Mouse (Mus musculus) lung, postnatal 10 days (tissue): Measurements from ENCODE around the gene Dph1.

ENCODE experiments used
- DNase-seq: peaks from one replicate; pipeline ENCODE4 v3.0.0; 2021

Gene Dph1

DNA sequence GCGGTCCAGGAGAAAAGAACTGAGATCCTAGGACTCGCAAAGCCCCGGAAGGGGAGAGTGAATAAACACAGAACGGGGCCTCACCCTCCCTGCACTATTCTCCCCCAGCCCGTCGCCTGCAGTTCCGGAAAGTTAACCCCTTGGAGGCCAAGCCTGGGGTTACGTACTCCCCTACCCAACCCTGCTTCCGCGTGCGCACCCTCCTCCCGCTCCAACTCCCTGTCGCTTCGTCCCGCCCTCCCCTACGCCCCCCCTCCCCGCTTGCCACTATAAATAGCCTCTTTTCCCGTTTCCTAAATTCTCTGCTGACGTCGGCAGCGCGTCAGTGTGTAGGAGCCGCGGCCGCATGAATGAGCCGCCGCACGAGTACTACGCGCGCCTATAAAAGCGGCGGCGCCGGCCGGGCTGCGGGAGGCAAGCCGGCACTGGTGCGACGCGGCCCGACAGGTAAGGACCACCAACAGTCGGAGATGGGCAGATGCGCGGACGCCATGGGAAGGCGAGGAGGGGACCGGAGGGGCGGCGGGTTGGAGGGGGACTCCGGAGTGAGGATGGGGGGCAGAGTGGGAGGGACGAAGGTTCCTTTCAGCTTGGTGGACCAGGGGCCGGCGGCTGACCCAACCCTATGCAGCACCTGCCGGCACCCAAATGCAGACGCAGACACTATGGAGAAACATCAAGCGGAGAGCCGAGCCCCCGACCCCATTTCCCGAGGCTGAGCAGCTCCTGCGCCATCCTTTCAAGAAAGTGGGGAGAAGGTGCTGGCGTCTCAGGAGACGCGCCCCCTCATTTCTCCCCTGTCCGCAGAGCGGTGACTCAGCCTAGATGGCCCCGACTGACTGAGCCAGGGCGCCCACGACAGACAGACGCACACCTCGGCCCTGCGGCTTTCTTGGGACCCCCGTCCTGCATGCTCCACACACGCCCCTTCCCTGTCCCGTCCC, 18.6 kb downstream of the Dph1 start:
- peak; percentile 56 for DNase-seq

DNA sequence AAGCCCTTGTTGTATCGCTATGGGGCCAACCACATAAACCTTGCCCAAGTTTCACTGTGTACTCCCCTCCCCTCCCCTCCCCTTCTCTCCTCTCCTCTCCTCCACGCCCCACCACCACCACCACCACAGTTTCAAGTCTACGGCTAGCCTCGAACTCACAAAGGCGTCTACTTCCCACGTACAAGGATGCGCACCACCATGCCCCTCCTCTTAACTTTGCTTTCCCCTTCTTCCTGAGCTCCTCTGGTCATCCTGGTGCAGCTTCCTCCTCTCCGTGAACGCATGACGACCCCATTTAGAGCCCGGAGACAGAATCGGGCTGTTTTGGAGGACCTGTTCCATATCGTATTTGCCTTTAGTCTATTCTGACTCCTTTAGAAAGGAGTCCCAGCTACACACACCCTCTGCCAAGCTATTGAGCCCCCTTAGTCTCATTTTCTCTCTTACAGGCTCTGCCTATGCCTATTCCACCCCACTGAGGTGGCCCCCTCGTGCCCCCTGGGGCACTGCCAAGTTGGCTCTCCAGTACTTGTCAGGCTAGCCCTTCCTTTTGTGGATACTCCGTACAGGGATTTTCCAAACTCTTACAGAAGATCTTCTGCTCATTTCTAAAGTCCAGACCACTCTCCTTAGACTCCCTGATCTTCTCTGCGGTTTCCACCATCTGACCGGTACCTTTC, 19.7 kb downstream of the Dph1 start:
- peak; percentile 26 for DNase-seq

DNA sequence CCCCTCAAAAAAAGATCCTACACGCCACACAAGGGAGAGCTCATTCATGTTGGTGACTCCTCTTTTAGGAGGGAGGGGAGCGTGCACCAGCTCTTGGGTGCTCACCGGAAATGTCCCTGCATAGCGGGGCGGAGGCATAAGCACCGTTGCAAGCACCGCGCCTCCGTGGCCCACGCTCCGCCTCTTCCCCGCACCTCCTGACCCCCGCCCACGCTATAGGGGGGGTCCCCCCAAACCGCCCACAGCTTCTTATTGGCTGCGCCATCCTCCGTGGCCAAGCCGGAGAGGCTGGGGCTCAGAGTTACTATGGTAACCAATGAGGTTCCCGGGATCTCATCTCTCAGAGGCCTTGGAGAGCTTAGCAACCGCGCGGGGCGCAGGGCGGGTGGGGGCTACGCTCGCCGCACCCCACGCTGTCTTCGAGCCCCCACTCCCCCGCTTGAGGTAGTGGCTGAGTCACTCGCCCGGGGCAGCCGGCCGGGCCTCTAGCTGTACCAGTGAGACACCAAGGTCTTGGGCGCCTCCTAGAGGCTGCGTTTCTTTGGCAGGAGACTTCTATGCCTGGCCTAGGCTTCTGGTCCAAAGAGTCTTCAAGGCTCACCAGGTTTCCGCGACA, 20.8 kb downstream of the Dph1 start:
- DNase-seq, result peak; percentile 97

DNA sequence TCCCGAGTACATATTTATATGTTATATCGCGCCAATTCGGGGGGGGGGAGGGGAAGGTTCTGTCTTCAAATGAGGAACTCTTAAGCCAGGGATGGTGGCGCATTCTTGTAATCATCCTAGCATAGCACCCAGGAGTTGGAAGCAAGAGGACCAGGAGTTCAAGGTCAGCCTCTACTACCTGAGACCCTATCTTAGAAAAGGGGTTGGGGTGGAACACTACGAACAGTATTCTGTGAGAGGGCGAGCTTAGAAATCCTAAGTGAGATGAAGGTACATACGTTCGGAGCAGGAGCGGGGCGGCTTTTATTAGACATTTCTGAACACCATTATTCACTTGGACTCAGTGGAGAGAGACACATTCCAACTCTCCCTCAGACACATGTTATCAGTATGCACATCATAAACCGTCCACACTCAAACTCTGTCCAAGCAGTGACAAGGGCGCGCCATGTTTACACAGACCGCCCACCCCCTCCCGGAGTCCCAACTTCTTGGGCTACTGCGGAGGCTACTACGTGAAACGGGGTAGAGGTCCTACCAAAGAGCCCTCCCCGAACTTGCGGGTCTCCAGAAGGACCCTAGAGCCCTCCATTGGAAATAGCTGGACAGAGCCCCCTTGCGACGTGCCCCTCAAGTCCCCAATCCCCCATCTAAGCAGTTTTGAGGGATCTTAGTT, 21.5 kb downstream of the Dph1 start, which contains the start of gene Hic1:
Gene Hic1 (minus strand): TSS at position 115 of the 676 bp plus-strand sequence.
- DNase-seq, result peak; percentile 62

DNA sequence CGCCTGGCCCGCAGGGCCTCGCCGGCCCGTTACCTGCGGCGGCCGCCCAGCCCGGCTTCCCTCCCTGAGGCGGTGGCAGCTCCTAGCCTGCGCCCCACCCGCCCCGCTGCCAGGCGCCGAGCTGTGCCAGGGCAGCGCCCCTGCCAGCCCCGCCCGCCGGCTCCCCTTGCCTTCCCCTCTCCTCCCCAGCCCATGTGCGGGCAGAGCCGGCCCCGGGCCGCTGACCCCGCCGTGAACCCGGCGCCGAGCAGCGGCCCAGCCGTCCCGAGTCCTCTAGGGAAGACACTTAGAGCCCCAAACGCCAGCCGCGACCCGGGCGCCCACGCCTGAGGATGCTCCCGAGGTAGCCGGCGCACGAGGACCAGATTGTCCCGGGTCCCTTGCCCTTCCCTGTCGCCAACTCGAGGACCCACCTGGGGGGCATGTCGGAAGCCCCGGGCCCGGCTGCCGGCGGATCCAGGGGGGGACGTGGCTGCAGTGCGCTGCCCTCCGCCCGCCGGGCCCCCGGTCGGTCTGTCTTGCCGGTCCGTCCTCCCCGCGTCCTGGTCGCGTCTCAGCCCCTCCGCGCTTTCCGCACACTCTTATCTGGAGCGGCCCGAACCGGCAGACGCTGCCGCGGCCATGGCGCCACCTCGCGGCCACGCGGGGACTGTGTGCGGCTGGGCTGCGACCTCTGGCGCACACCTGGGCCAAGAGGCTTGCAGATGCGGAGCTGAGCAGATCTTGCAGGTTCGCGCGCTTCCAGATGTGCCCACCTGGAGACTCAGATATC, 22.3 kb downstream of the Dph1 start:
- peak; percentile 91 for DNase-seq

DNA sequence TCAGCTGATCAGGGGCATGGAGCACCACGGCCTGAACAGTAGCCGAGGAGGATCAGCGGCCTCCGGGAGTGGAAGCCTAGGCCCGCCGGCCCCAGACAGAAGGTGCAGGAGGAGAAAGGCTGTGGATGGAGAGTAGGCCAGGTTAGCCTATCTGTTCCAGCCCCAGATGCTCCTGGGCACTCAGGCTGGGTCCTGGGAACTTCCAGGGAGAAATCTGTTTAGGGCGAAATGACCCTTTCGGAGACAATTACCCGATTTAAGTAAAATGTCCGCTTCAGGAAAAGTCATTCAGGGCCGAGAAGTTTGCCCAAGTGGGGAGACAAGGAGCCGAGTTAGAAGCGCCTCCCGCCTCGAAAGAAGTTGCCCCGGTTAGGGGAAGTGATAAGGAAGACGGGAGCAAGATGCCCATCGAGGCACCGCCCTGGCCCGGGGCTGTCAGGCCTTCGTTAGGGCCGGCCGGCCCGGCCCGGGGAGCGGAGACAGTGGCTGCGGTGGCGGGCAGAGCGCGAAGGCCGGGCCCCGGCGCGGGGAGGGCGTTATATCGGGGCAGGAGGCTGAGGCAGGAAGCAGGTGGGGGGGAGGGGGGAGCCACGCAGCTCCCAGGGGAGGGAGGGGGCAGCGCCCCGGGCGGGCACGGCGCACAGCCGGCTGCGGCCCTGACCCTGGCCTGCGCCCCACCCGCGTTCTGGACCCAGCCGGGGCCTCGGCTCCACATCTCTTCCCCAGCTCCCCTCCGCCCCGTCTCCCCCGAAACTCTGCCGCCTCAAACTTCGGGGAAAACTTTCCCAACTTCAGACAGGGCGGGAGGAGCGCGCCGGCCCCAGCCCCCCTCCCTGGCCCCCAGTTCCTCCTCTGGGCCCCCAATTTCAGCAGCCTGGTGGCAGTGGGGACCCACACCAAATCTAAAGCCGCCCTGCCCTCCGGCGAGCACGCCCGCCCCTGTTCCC, 23.1 kb downstream of the Dph1 start:
- peak; percentile 69 for DNase-seq

DNA sequence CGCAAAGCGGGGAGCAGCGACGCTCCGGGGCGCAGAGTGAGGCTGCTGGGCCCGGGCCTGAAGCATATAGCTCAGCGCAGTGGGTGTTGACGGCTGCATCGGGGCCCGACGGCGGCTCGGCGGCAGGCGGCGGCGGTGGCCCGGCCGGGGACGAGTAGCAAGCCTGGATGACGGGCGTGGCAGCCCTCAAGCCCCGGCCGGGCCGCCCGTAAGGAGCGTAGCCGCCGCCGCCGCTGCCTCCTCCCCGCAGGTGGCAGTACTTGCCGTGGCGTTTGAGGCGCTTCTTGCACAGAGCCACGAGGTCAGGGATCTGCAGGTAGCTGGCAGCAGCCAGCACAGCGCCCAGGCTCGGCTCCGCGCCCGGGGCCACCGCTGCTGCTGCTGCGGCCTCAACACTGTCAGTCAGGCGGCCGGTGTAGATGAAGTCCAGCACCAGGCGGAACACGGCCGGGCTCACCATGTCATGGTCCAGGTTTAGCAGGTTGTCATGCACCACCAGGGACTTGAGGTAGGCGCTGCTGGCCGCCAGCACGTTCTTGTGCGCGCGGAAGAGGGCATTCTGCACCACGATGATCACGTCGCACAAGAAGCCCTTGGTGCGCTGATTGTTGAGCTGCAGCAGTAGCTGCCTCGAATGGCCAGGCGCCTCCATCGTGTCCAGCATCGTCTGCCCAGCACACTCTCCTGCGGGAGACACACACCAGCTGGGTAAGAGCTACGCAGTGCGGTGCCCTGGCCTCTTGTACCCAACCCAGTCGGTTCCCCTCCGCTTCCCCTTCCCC, 24.0 kb downstream of the Dph1 start:
- DNase-seq, result peak; percentile 47

DNA sequence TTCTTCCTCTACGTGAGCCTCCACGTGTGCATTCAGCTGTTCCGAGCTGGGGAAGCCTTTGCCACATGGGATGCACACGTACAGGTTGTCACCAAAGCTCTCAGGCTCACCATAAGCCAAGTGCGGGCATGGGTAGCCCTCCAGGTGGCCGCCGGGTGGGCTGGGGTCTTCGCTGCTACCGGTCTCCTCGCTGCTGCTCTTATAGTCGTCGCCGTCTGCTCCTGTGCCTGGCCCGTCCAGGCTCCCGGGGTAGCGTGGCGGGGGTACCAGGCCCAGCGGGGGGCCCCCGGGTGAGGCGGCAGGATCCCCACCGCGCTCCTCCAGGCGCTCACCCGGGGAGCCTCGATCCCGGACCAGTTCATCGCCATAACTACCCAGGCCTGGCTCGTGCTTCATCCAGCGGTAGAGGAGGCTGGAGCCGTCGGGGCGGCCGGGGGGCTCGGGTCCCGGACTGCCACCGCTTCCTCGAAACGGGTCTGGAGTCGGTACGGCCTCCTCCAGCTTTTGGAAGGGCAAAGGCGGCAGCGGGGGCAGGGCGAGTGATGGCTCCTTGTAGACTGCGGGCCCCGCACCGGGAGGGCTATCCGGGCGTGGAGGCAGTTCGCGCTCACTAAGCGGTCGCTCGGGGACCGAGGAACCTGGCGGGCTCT, 24.7 kb downstream of the Dph1 start:
- DNase-seq, result peak; percentile 50

DNA sequence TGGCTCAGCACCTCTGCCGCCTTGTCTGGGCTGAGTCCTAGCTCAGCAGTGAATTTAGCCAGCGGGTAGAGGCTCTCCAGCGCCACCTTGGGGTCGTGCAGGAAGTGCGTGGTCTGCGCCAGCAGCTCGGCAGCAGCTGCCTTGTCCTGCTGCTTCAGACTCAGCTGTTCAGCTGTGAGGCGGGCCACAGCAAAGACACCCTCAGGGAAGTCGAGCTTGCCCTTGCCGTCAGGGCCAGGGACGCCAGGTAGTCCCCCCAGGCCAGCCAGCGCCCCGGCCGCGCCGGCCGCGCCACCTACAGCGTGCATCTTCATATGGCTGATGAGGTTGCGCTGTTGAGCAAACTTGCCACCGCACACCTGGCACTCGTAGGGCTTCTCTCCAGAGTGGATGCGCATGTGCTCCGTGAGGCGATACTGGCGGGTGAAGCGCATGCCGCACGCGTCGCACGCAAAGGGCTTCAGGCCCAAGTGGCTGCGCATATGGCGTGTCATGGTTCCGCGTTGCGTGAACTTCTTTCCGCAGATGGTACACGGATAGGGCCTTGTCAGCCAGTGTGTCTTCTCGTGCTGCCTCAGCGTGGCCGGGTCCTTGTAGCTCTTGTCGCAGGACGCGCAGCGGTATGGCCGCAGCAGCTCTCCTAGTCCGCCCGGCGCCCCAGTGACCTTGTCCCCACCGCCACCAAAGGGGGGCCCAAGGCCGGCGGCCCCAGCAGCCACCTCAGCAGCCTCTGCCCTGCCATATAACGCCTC, 25.4 kb downstream of the Dph1 start:
- DNase-seq, result peak; percentile 90

DNA sequence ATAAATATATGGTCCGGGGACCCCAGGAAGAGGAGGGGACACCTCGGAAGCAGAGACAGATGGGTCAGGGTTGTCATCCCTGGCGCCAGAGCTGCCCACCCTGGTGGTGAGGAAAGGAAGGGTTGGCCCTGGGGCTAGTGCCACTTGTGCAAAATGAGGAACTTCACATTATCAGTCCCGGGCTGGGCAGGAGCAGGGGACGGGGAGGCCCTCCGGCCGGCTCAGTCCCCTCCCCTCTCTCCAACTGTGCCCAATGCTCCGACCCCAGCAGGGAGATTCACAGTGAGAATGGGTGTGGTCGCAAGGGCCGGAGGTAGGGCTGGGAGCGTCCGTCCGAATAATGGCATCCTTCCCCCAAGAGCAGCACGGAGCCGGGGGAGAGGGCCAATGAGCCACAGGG, 26.3 kb downstream of the Dph1 start:
- DNase-seq, result peak; percentile 52

DNA sequence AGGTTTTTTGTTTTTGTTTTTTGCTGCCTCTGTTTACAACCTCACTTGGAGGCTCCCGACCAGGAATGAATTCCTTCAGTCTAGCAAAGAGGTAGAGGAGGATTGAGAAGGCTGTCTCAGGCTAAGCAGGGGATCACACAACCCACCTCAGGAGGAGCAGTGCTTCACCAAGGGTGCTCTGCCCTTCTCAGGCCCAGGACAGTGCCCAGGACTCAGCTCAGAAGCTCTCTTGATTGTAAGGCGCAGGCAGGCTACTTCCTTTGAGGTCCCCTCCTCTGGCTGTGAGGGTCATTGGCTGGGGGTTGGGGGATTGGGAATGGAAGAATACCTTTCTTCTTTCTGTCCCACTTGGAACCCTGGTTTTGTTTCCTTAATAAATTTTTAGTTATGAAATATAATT, 27.0 kb downstream of the Dph1 start:
- no peak for DNase-seq

DNA sequence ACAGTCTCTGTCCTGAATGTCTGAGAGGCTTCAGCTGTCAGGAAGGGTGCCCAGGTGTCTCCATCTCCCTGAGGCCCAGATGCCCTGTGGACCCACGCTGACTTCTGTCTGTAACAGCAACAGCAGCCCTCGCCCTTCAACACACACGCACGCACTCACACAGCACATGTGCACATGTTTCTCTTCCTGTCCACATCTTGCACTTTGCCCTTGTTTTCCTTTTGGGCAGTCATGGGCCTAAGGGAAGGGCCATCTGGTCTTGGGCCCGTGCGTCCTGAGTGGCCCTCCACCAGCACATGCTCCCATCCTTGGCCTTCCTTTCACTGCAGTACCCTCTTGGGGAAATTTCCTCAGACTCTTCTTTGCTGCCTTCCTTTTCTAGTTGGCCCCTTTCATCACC, 27.7 kb downstream of the Dph1 start:
- DNase-seq, result no peak

DNA sequence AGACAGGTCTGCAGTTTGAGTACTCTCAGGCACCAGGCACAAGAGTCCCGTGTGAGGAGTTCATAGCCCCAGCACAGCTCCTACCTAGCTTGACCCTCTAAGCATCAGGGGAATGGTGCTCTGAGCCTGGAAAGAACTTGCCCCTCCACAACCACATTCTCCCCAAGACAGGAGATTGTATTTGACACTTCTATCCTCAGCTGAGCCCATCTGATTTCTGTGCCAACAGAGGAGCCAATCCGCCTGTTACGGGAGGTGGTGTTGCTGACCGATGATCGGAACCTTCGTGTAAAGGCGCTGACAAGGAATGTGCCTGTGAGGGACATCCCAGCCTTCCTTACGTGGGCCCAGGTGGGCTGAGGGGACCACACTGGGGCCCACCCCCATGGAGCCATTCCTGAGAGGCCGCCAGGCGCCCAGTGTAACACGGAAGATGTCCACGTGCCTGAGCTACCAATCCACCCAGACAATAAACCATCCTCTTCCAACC, 28.4 kb downstream of the Dph1 start:
- no peak for DNase-seq

DNA sequence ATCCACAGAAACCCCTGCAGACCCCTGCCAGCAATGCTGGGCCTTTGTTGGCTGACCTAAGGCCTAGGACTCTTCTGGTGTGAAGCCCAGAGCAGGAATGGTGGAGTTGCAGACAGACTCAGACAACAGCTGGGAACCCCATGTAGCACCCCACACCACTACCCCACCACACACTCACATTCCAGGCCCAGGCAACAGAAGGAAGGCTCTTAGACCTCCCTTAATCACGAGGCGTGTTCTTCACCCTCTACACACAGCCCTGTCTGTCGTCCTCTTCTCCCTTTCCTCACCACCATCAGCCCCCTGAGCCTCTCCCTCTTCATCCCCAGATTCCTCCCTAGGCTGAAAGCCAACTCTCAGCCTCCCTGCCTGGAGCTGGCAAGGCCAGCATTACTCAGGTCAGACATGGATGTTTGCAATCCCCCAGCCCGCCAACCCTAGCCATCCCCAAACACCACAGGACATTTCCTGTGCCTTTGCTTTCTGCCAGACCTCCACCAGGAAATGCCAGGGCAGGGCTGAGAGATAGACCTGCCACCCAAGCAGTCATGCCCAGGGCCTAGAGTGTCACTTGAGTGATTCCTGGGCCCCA, 29.5 kb downstream of the Dph1 start:
- DNase-seq, result peak; percentile 79

DNA sequence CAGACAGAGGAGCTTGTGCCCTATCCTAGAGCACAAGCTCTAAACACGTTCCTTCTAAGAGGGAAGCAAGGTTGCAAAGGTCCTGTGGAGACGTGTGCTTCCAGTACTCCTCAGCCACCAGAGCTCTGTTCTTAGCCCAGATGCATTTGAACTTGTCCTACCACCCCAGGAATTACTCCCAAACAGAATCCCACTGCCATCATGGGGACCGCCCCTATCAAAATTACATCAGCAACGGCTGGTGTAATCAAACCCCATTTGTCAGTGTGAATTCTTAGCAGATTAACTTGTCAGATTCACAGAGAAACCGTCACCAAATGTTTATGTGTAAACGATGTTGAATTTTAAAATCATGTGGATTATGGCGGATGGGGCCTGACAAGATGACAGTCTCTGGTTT, 30.1 kb downstream of the Dph1 start:
- DNase-seq, result no peak

DNA sequence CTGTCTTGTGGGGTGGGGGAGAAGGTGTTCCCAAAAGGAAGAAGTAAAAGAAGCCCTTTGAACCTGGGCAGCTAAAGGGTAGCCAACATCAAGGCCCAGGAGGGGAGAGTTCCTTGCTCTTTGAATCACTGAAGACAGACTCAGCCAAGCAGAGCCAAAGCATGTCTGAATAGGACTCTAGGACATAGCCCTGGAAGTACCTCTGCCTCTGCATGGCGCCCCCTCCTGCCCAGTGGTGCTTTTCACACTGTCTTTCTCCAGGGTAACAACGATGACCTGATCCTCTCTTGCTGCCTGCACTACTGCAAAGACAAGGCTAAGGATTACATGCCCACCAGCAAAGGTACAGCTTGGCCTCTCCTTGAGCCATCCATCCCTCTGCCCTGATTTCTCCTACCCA, 31.5 kb downstream of the Dph1 start:
- peak; percentile 80 for DNase-seq

DNA sequence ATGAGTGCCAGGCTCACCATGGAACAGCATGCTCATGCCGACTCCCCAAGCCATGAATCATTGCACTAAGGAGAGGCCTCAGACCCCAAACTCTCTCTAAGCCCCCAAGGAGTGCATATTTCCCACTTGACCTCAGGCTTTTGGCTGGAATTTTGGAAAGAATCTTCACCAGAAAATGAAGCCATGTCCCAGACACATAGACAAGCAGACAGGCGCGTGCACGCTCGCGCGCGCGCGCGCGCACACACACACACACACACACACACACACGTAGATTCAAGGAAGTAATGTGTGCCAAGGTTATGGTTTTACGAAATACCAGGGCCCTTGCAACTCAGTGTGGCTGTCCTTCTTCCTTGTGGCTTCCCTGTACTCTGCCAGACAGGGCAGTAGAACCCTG, 32.6 kb downstream of the Dph1 start:
- DNase-seq, result peak; percentile 78

DNA sequence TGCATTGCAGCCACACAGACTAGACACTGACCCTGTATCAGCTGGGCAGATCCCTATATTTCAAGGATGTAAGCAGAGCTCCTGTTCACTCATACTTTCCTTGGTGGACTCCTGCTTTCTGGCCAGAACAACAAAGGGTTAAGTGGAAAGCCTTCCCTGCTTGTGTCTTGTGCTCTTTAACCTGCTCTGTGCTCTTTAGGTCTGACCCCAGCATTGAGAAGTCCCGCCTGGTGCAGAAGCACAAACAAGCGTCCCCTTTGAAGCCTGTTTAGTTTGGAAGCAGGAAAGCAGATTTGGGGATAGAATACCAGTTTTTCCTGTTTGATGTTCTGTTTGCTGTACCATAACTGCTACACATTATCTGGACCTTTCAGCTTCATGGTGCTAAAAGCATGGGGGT, 33.1 kb downstream of the Dph1 start:
- no peak for DNase-seq
